Mouse (Mus musculus): ENCODE measurements around the gene Hnrnpdl.

Hnrnpdl gene

DNA sequence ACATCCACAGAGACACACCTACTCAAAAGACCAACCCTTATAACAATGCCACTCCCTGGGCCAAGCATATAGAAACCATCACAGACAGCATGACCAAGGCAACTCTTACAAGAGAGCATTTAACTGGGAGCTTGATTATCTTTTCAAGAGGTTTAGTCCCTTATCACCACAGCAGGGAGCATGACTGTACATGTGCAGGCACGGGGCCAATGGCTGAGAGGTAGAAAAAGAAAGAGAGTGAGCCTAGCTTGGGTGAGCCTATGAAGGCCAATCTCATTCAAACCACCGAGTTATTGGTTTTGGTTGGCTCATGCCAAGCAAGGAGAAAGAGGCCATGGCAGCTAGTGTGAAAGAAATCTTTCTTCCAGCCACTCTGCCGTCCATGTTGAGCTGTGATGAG is 34.0 kb downstream of the Hnrnpdl start:
- DNase-seq (ENCODE audit: low spot score) = no peak

DNA sequence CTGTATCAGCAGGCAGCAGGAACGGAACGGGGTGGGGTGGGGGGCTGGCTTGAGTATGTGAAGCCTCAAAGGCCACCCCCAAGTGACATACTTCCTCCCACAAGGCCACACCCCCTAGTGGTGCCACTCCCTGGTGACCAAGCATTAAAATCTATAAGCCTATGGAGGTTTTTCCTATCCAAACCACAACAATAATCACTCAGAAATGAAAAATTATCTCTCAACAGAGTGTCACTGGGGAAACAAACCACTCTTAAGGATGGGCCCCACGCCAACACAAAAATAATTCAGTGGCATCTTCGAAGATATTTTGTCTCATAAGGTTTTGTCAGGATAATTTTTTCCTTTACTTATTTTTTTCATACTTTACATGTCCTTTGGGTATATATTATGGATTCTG is 35.6 kb downstream of the Hnrnpdl start:
- no peak for DNase-seq (ENCODE audit: low spot score)

DNA sequence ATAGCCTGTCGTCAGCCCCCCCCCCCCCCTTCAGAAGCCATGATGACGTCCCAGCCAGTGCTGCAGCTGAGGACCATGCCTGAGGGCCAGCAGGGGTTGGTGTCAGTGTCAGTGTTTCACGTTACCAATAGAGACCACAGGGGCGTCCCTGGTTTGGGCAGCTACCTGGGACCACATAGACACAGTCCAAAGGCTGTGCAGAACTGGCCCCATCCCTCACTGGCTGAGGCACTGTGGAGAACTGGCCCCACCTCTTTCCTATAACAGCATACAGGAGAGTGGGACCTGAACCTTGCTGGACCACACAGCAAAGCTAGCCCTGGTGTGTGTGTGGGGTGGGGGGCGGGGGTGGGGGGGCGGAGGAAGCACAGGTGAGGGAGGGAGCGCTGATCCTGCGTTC is 39.0 kb downstream of the Hnrnpdl start:
- no peak for DNase-seq (ENCODE audit: low spot score)

DNA sequence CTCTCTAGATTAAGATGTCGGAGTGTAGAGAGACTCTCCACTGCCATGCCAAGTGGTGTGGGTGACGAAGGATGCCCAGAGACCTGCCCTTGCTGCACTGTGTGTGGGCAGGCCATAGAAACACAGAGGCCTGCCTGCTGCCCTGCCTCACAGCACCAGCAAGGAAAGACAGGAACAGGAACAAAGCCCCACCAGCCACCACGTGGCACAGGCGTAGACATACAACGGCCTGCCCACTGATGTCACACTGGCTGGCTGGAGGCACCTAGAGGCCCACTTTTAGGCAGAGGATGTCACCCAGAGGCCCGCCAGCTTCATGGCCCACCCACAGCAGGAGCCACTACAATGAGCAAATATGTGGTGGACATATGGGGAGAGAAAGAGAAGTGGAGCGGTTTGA is 39.4 kb downstream of the Hnrnpdl start:
- DNase-seq (ENCODE audit: low spot score) = no peak

DNA sequence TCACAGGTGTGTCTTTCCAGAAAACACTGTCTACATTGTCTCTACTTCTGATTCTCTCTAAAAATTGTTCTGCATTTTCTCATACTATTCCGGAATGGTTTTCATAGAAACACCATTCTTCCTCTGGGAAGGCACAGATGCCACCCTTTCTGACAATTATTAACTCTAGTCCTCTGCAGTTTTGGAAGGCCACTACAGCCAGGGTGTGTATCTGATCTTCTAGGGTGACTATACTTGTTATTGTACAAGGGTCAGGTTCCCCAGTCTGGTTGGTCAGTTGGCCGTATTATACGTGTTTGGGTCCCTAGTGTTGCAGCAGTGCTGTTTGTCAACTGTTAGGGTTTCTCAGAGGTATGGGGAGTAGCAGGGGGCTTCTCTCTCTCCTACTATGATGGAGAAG is 44.8 kb downstream of the Hnrnpdl start:
- no peak for DNase-seq (ENCODE audit: low spot score)

DNA sequence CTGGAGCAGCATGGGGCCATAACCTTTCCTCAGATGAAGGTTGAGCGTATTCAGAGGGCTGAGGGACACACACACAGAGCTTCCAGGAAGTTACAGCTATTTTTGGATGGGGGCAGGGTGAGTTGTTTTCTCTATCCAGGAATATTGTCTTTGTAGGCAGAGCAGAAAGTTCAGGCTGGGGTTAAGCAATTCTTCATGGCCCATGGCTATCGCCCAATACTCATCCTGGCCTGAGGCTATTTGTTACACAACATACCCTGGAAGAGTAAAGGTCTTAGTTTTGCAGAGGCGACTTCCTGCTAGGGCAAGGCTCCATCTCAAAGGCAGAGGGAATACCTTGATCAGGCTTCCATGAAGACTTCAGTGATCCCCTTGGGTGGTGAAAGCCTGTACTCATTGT is 45.3 kb downstream of the Hnrnpdl start:
- DNase-seq (ENCODE audit: low spot score) = no peak

All from lung, postnatal 25 days (tissue).